Mouse (Mus musculus) stomach, postnatal 0 days (tissue): ENCODE results near the gene Mib2. TPM values are rescaled to one million over a fixed set of nuclear protein-coding genes. Genes with fewer than 3 reads are reported as not detected.

Source experiments
- ATAC-seq: fragments of 200-750 bp; cut with Nextera tagmentation; 2 replicates; pipeline ENCODE4 v1.8.0; 2017; ENCODE audit not compliant: low FRiP score, low TSS enrichment
- DNase-seq: peaks from one replicate; pipeline ENCODE4 v3.0.0-alpha.2; 2016; ENCODE audit warnings: low spot score
- H3K27ac ChIP-seq: fragments of 300-500 bp; sonication (generic); replicated peaks from 2 replicates; pipeline ENCODE4 v1.5.1; 2014; ENCODE audit warnings: mild to moderate bottlenecking, control low read depth
- H3K27me3 ChIP-seq: fragments of 300-500 bp; sonication (generic); 2 replicates; pipeline ENCODE4 v1.6.1; 2014; ENCODE audit warnings: low read length; ENCODE audit not compliant: control insufficient read depth, insufficient read depth
- H3K36me3 ChIP-seq: fragments of 300-500 bp; sonication (generic); 2 replicates; pipeline ENCODE4 v1.6.1; 2014; ENCODE audit warnings: low read length, mixed read lengths; ENCODE audit not compliant: control insufficient read depth, insufficient read depth
- H3K4me1 ChIP-seq: fragments of 300-500 bp; sonication (generic); replicated peaks from 2 replicates; pipeline ENCODE4 v1.6.1; 2014; ENCODE audit warnings: antibody characterized with exemption; ENCODE audit not compliant: control insufficient read depth, insufficient read depth
- H3K4me2 ChIP-seq: fragments of 300-500 bp; sonication (generic); replicated peaks from 2 replicates; pipeline ENCODE4 v1.6.1; 2014; ENCODE audit warnings: low read depth, mild to moderate bottlenecking, control low read depth, moderate library complexity
- H3K4me3 ChIP-seq: fragments of 300-500 bp; sonication (generic); 2 replicates; pipeline ENCODE4 v1.5.1; 2014; ENCODE audit warnings: low read depth, low read length, control low read depth
- H3K9ac ChIP-seq: fragments of 300-500 bp; sonication (generic); 2 replicates; pipeline ENCODE4 v1.6.1; 2014; ENCODE audit warnings: mild to moderate bottlenecking, low read length, control low read depth, mixed read lengths
- H3K9me3 ChIP-seq: fragments of 300-500 bp; sonication (generic); 2 replicates; pipeline ENCODE4 v1.6.1; 2016; ENCODE audit warnings: low read length; ENCODE audit not compliant: control insufficient read depth
- CTCF ChIP-seq: IDR thresholded peaks from 2 replicates; pipeline ENCODE4 v1.5.1; 2016; ENCODE audit warnings: antibody characterized with exemption, low read depth, mild to moderate bottlenecking, moderate library complexity
- EP300 ChIP-seq: optimal IDR thresholded peaks from 2 replicates; pipeline ENCODE3; 2016; ENCODE audit warnings: antibody characterized with exemption
- WGBS: fragments of 180-500 bp; shearing (Covaris S2); extraction: QIAGEN DNeasy Blood & Tissue Kit; methylation state at CpG from one replicate; pipeline ENCODE4 v1.1.7; 2014; 5-methylcytosine and 5-hydroxymethylcytosine counted together
- polyA plus RNA-seq: library from polyadenylated mRNA; unstranded; fragments of >200 nt; fragmentation: Nextera tagmentation; extraction: Ambion mirVana; gene quantifications from 2 replicates; pipeline ENCODE4 v1.2.1, GENCODE M21; 2015

The Mib2 gene
- polyA plus RNA-seq, 1 experiment from 2014 or later, result 11.0 TPM

DNA sequence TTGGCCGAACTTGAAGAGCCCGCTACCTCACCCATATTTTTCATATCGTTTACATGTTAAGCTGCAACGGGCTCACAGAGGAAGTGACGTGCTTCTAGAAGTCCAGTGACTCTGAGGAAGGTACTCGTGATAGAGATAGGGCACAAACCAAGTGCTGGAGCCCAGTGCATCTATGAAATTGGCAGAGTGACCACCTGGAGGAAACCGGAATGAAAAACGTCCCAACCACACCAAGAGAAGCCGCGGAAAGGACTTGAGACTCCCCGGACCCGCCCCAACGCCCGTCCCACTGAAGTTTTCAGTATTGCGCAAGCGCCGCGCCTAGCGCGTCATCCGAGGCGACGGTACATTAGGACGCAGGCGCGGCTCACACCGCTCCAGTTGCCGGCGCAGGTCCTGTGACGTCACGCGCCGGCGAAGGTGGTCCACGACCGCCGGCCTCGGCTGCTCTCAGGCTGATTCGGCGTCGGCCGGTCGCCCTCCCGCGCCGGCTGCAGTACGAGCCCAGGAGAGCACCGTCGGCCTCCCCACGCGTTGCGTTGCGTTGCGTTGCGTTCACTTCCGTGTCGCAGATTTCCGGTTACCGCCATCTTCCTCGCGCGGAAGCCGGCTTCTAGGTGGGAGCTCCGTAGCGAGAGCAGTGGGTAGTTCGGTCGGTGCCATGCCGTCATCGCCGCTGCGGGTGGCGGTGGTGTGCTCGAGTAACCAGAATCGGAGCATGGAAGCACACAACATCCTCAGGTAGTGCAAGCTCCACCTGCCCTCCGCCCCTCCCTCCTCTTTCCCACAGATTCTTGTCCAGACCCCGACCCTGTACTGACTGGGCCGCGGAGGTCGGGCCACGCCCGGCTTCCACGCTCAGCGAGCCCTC lies 36.0 kb upstream of the Mib2 start, which contains the start of gene Ssu72:
Gene Ssu72, plus strand, starts transcription at position 80 of the 871 bp plus-strand sequence.
- H3K9ac ChIP-seq, result peak within 1 kb of the TSS; percentile 95
- DNase-seq (peak; percentile 95), ATAC-seq (peak; percentile 92)
- peak within 1 kb of the TSS; percentile 98 for H3K27ac ChIP-seq
- no peaks in the 10 kb centered on the region for H3K27me3 ChIP-seq
- peak within 1 kb of the TSS; percentile 95 for H3K4me3 ChIP-seq
- peak within 1 kb of the TSS; percentile 80 for H3K4me2 ChIP-seq
- H3K9me3 ChIP-seq, result no peaks in the 10 kb centered on the region
- TF ChIP-seq EP300 (peak; percentile 20), CTCF (no peak)
- H3K36me3 ChIP-seq, result no peaks in the 10 kb centered on the region
- no peaks in the 10 kb centered on the region for H3K4me1 ChIP-seq
- WGBS, result 3% methylated on average over 80 of the region's 83 CpGs

- 96% methylated on average over 4 of the region's 4 CpGs for WGBS
- no peak for TF ChIP-seq EP300
- TF ChIP-seq CTCF, result no peak
- Histone ChIP-seq H3K4me1 (no peaks in the 10 kb centered on the region), H3K4me3 (no peak overlapping the region), H3K27me3 (no peaks in the 10 kb centered on the region), H3K9ac (no peak overlapping the region), H3K27ac (no peak overlapping the region), H3K9me3 (no peaks in the 10 kb centered on the region), H3K4me2 (no peak overlapping the region), H3K36me3 (no peaks in the 10 kb centered on the region)
- DNase-seq (no peak), ATAC-seq (no peak)
These were observed 34.5 kb upstream of the Mib2 start for GRCm38 (mm10) chr4:155703425-155703929.

DNA sequence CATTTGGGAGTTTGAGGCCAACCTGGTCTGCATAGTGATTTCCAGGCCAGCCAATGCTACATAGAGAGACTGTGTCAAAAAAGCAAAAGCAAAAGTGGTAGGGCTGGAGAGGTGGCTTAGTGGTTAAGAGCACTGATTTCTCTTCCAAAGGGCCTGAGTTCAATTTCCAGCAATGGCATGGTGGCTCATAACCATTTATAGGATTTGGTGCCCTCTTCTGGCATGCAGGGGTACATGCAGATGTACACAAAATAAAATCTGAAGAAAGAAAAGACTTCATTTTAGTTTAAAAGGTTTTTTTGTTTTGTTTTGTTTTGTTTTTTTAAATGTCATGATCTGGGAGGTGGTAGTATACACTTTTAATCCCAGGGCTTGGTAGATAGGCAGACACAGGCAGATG lies 31.4 kb upstream of the Mib2 start:
- H3K4me3 ChIP-seq, result no peak overlapping the region
- no peaks in the 10 kb centered on the region for H3K27me3 ChIP-seq
- no peak overlapping the region for H3K4me2 ChIP-seq
- no peaks in the 10 kb centered on the region for H3K9me3 ChIP-seq
- H3K4me1 ChIP-seq, result no peaks in the 10 kb centered on the region
- no peak for TF ChIP-seq EP300
- peak; percentile 85 for TF ChIP-seq CTCF
- no peak overlapping the region for H3K27ac ChIP-seq
- no peak overlapping the region for H3K9ac ChIP-seq
- H3K36me3 ChIP-seq, result no peaks in the 10 kb centered on the region
- ATAC-seq (no peak), DNase-seq (no peak)

- peaks cover 5% of the 10 kb centered on the region for H3K4me1 ChIP-seq
- H3K9ac ChIP-seq, result no peak overlapping the region
- no peak overlapping the region for H3K4me2 ChIP-seq
- H3K36me3 ChIP-seq, result no peaks in the 10 kb centered on the region
- DNase-seq, result no peak
- H3K27me3 ChIP-seq, result no peaks in the 10 kb centered on the region
- no peaks in the 10 kb centered on the region for H3K9me3 ChIP-seq
- ATAC-seq, result no peak
- no peak overlapping the region for H3K4me3 ChIP-seq
- TF ChIP-seq EP300 (no peak), CTCF (no peak)
- whole genome bisulfite sequencing, result 63% methylated on average over 16 of the region's 16 CpGs
- H3K27ac ChIP-seq, result no peak overlapping the region
These were observed 27.6 kb upstream of the Mib2 start for GRCm38 (mm10) chr4:155696261-155697255.

DNA sequence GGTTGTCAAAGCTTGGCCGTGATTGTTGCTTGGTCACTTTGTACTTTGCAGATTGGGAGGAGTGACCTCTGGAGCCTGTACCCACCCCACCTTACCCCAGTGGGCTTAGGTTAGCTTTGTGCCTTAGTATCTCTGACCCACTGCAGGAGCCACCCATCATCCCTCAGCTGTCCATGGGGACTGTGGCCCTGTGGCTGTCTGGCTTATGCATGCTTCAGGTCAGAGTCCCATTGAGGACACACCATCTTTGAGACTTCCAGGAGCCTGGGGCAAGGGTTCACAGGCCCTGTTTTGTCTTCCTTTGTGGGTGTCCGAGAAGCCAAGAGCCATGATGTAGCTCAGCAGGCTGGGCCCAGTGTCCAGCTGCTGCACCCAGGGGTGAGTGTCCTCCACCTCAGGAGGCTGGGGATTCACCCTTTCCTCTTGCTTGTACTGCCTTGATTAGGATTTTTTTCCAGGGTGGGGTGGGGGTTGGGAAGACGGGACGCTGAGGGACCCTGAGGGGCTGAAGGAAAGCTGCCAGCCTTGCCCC lies 26.6 kb upstream of the Mib2 start:
- Histone ChIP-seq H3K9me3 (no peaks in the 10 kb centered on the region), H3K27ac (no peak overlapping the region), H3K9ac (no peak overlapping the region), H3K4me2 (peak overlapping the region; percentile 89), H3K4me1 (peaks cover 5% of the 10 kb centered on the region), H3K4me3 (no peak overlapping the region), H3K36me3 (no peaks in the 10 kb centered on the region), H3K27me3 (no peaks in the 10 kb centered on the region)
- DNase-seq (no peak), ATAC-seq (no peak)
- TF ChIP-seq EP300, result no peak
- 77% methylated on average over 4 of the region's 4 CpGs for WGBS
